Mouse (Mus musculus) stomach, embryonic 15.5 days (tissue): ENCODE measurements at regions not wholly inside any gene's neighbourhood (a gene's known extent, or its start where the extent isn't known, plus 50 kb on each side); places are given as distances from the start of the nearest gene placed in this dataset.

Experiments
- ATAC-seq: fragments of 200-750 bp; cut with Nextera tagmentation; 2 replicates; pipeline ENCODE4 v1.8.0; 2017; ENCODE audit warnings: low read depth, moderate number of reproducible peaks, moderate TSS enrichment; ENCODE audit not compliant: insufficient read depth, low FRiP score
- H3K27ac ChIP-seq: fragments of 300-500 bp; sonication (generic); 2 replicates; pipeline ENCODE4 v1.5.1; 2015; ENCODE audit warnings: mild to moderate bottlenecking, inconsistent platforms
- H3K27me3 ChIP-seq: fragments of 300-500 bp; sonication (generic); replicated peaks from 2 replicates; pipeline ENCODE4 v1.6.1; 2015; ENCODE audit warnings: inconsistent platforms
- H3K36me3 ChIP-seq: fragments of 300-500 bp; sonication (generic); 2 replicates; pipeline ENCODE4 v1.6.1; 2015; ENCODE audit warnings: inconsistent platforms
- H3K4me1 ChIP-seq: fragments of 300-500 bp; sonication (generic); 2 replicates; pipeline ENCODE4 v1.6.1; 2015; ENCODE audit warnings: inconsistent platforms
- H3K4me2 ChIP-seq: fragments of 300-500 bp; sonication (generic); 2 replicates; pipeline ENCODE4 v1.6.1; 2015; ENCODE audit warnings: mild to moderate bottlenecking, inconsistent platforms
- H3K4me3 ChIP-seq: fragments of 300-500 bp; sonication (generic); replicated peaks from 2 replicates; pipeline ENCODE4 v1.5.1; 2015; ENCODE audit warnings: inconsistent platforms
- H3K9ac ChIP-seq: fragments of 300-500 bp; sonication (generic); 2 replicates; pipeline ENCODE4 v1.6.1; 2015; ENCODE audit warnings: inconsistent platforms
- H3K9me3 ChIP-seq: fragments of 300-500 bp; sonication (generic); 2 replicates; pipeline ENCODE4 v1.6.1; 2016; ENCODE audit warnings: inconsistent platforms
- WGBS: fragments of 180-500 bp; shearing (Covaris S2); methylation state at CpG from one replicate; pipeline ENCODE4 v1.1.7; 2015; 5-methylcytosine and 5-hydroxymethylcytosine counted together

GRCm38 (mm10) chr6:101075753-101076516, 242.5 kb downstream of the Ppp4r2 start:
- H3K36me3 ChIP-seq: no peaks in the 10 kb centered on the region
- no peak overlapping the region for H3K4me3 ChIP-seq
- WGBS: 76% methylated on average over 8 of the region's 8 CpGs
- H3K9me3 ChIP-seq: no peaks in the 10 kb centered on the region
- no peak overlapping the region for H3K4me2 ChIP-seq
- no peak for ATAC-seq
- H3K27ac ChIP-seq: no peak overlapping the region
- no peak overlapping the region for H3K9ac ChIP-seq
- H3K4me1 ChIP-seq: no peaks in the 10 kb centered on the region
- H3K27me3 ChIP-seq: no peaks in the 10 kb centered on the region

- Histone ChIP-seq H3K36me3 (no peaks in the 10 kb centered on the region), H3K27ac (no peak overlapping the region), H3K4me1 (no peaks in the 10 kb centered on the region), H3K9ac (no peak overlapping the region), H3K4me3 (no peak overlapping the region), H3K4me2 (no peak overlapping the region), H3K9me3 (no peaks in the 10 kb centered on the region), H3K27me3 (no peaks in the 10 kb centered on the region)
- no peak for ATAC-seq
- 75% methylated on average over 5 of the region's 5 CpGs for WGBS
Measured at GRCm38 (mm10) chr6:101078294-101078693, 244.9 kb downstream of the Ppp4r2 start.

- H3K4me3 ChIP-seq: no peak overlapping the region
- H3K36me3 ChIP-seq: no peaks in the 10 kb centered on the region
- no peaks in the 10 kb centered on the region for H3K27me3 ChIP-seq
- H3K4me2 ChIP-seq: no peak overlapping the region
- H3K27ac ChIP-seq: no peak overlapping the region
- WGBS: 43% methylated on average over 7 of the region's 7 CpGs
- no peaks in the 10 kb centered on the region for H3K9me3 ChIP-seq
- H3K4me1 ChIP-seq: no peaks in the 10 kb centered on the region
- ATAC-seq: no peak
- no peak overlapping the region for H3K9ac ChIP-seq
Measured at GRCm38 (mm10) chr6:101083676-101084075, 250.3 kb downstream of the Ppp4r2 start.

- no peak for ATAC-seq
- Histone ChIP-seq H3K9me3 (no peaks in the 10 kb centered on the region), H3K4me2 (no peak overlapping the region), H3K27ac (no peak overlapping the region), H3K4me3 (no peak overlapping the region), H3K9ac (no peak overlapping the region), H3K27me3 (no peaks in the 10 kb centered on the region), H3K4me1 (no peaks in the 10 kb centered on the region), H3K36me3 (no peaks in the 10 kb centered on the region)
- WGBS: 26% methylated on average over 10 of the region's 10 CpGs
Measured at GRCm38 (mm10) chr6:101092179-101092578, 258.8 kb downstream of the Ppp4r2 start.
